Mouse (Mus musculus): ENCODE data around the gene Xylt1. TPM values are rescaled to one million over a fixed set of nuclear protein-coding genes. Genes with fewer than 3 reads are reported as not detected.

Gene Xylt1
- polyA plus RNA-seq, 1 experiment from 2014 or later: 2.1 TPM

- Histone ChIP-seq H3K4me2 (replicated peaks) (no peak overlapping the region), H3K36me3 (no peaks in the 10 kb centered on the region), H3K4me3 (no peak overlapping the region), H3K27ac (replicated peaks) (no peak overlapping the region), H3K4me1 (peaks cover 12% of the 10 kb centered on the region; the same call in 1 of the 2 replicates), H3K9me3 (no peaks in the 10 kb centered on the region), H3K27me3 (no peaks in the 10 kb centered on the region), H3K9ac (replicated peaks) (no peak overlapping the region)
- 78% methylated on average over 4 of the region's 4 CpGs for WGBS
- ATAC-seq (ENCODE audit: low FRiP score, low read depth): peak; percentile 52; the same call in 1 of the 2 replicates
Measured at GRCm38 (mm10) chr7:117699343-117699985, 318.7 kb downstream of the Xylt1 start.

- no peak for ATAC-seq (ENCODE audit: low FRiP score, low read depth)
- no peaks in the 10 kb centered on the region for H3K9me3 ChIP-seq
- H3K27me3 ChIP-seq: no peaks in the 10 kb centered on the region
- H3K36me3 ChIP-seq: no peaks in the 10 kb centered on the region
- H3K4me3 ChIP-seq: no peak overlapping the region
- H3K27ac ChIP-seq (replicated peaks): no peak overlapping the region
- WGBS: 75% methylated on average over 6 of the region's 6 CpGs
- H3K4me2 ChIP-seq (replicated peaks): no peak overlapping the region
- no peak overlapping the region for H3K9ac ChIP-seq (replicated peaks)
- H3K4me1 ChIP-seq: peaks cover 12% of the 10 kb centered on the region; the same call in 1 of the 2 replicates
Measured at GRCm38 (mm10) chr7:117700066-117700465, 319.3 kb downstream of the Xylt1 start.

- Histone ChIP-seq H3K9ac (replicated peaks) (no peak overlapping the region), H3K4me3 (no peak overlapping the region), H3K27me3 (no peaks in the 10 kb centered on the region), H3K9me3 (no peaks in the 10 kb centered on the region), H3K36me3 (no peaks in the 10 kb centered on the region), H3K4me2 (replicated peaks) (no peak overlapping the region), H3K27ac (replicated peaks) (no peak overlapping the region), H3K4me1 (peaks cover 13% of the 10 kb centered on the region)
- no peak for ATAC-seq (ENCODE audit: low FRiP score, low read depth)
- WGBS: 69% methylated on average over 10 of the region's 10 CpGs
Measured at GRCm38 (mm10) chr7:117709901-117710607, 329.3 kb downstream of the Xylt1 start.

- no peak overlapping the region for H3K9ac ChIP-seq (replicated peaks)
- no peaks in the 10 kb centered on the region for H3K27me3 ChIP-seq
- no peak overlapping the region for H3K27ac ChIP-seq (replicated peaks)
- H3K36me3 ChIP-seq: no peaks in the 10 kb centered on the region
- no peak for ATAC-seq (ENCODE audit: low FRiP score, low read depth)
- H3K4me3 ChIP-seq: no peak overlapping the region
- H3K9me3 ChIP-seq: no peaks in the 10 kb centered on the region
- no peak overlapping the region for H3K4me2 ChIP-seq (replicated peaks)
- no peaks in the 10 kb centered on the region for H3K4me1 ChIP-seq
- WGBS: 91% methylated on average over 5 of the region's 5 CpGs
Measured at GRCm38 (mm10) chr7:117716876-117717408, 336.2 kb downstream of the Xylt1 start.

- Histone ChIP-seq H3K9me3 (peaks cover 4% of the 10 kb centered on the region; the same call in 1 of the 2 replicates), H3K27me3 (no peaks in the 10 kb centered on the region), H3K4me3 (no peak overlapping the region), H3K4me1 (no peaks in the 10 kb centered on the region), H3K36me3 (no peaks in the 10 kb centered on the region), H3K4me2 (replicated peaks) (no peak overlapping the region), H3K9ac (replicated peaks) (no peak overlapping the region), H3K27ac (replicated peaks) (no peak overlapping the region)
- no peak for ATAC-seq (ENCODE audit: low FRiP score, low read depth)
- 69% methylated on average over 6 of the region's 6 CpGs for WGBS
Measured at GRCm38 (mm10) chr7:117720426-117720825, 339.6 kb downstream of the Xylt1 start.
